Mouse (Mus musculus) limb, embryonic 11.5 days (tissue): ENCODE results near the gene Olfr317. TPM values are rescaled to one million over a fixed set of nuclear protein-coding genes. Genes with fewer than 3 reads are reported as not detected.
"Not testable (repeated sequence)": the region's sequence is repeated elsewhere in the genome, so short reads cannot be mapped to it uniquely, and the experiment has no call there.

Source experiments
- ATAC-seq: fragments of 200-750 bp; cut with Nextera tagmentation; 2 replicates; pipeline ENCODE4 v1.8.0; 2017; ENCODE audit warnings: low read depth; ENCODE audit not compliant: insufficient number of reproducible peaks, low FRiP score, low TSS enrichment
- DNase-seq: peaks from one replicate; pipeline ENCODE4 v3.0.0-alpha.2; 2015; ENCODE audit warnings: low spot score
- H3K27ac ChIP-seq: fragments of 300-500 bp; sonication (generic); replicated peaks from 2 replicates; pipeline ENCODE4 v1.5.1; 2014; ENCODE audit warnings: low read depth, mild to moderate bottlenecking, low read length
- H3K27me3 ChIP-seq: fragments of 300-500 bp; sonication (generic); 2 replicates; pipeline ENCODE4 v1.6.1; 2014; ENCODE audit warnings: mild to moderate bottlenecking, low read length, mixed read lengths; ENCODE audit not compliant: control insufficient read depth, insufficient read depth
- H3K36me3 ChIP-seq: fragments of 300-500 bp; sonication (generic); 2 replicates; pipeline ENCODE4 v1.6.1; 2014; ENCODE audit warnings: mild to moderate bottlenecking, low read length, moderate library complexity, mixed read lengths; ENCODE audit not compliant: control insufficient read depth, insufficient read depth
- H3K4me1 ChIP-seq: fragments of 300-500 bp; sonication (generic); 2 replicates; pipeline ENCODE4 v1.6.1; 2014; ENCODE audit warnings: low read length, mixed read lengths; ENCODE audit not compliant: control insufficient read depth, insufficient read depth
- H3K4me2 ChIP-seq: fragments of 300-500 bp; sonication (generic); 2 replicates; pipeline ENCODE4 v1.6.1; 2014; ENCODE audit warnings: low read depth, mild to moderate bottlenecking, moderate library complexity; ENCODE audit not compliant: severe bottlenecking
- H3K4me3 ChIP-seq: fragments of 300-500 bp; sonication (generic); 2 replicates; pipeline ENCODE4 v1.5.1; 2014; ENCODE audit warnings: low read depth, low read length
- H3K9ac ChIP-seq: fragments of 300-500 bp; sonication (generic); 2 replicates; pipeline ENCODE4 v1.6.1; 2014; ENCODE audit warnings: mild to moderate bottlenecking, low read length
- H3K9me3 ChIP-seq: fragments of 300-500 bp; sonication (generic); 2 replicates; pipeline ENCODE4 v1.6.1; 2016; ENCODE audit warnings: low read length; ENCODE audit not compliant: control insufficient read depth
- whole genome bisulfite sequencing: fragments of 180-500 bp; shearing (Covaris S2); extraction: QIAGEN DNeasy Blood & Tissue Kit; methylation state at CpG from one replicate; pipeline ENCODE4 v1.1.7; 2014; 5-methylcytosine and 5-hydroxymethylcytosine counted together
- polyA plus RNA-seq: library from polyadenylated mRNA; unstranded; fragments of >200 nt; fragmentation: Nextera tagmentation; extraction: Ambion mirVana; gene quantifications from 2 replicates; pipeline ENCODE4 v1.2.1, GENCODE M21; 2014

Gene Olfr317
- polyA plus RNA-seq, 1 experiment from 2014 or later: 0.07 TPM

DNA sequence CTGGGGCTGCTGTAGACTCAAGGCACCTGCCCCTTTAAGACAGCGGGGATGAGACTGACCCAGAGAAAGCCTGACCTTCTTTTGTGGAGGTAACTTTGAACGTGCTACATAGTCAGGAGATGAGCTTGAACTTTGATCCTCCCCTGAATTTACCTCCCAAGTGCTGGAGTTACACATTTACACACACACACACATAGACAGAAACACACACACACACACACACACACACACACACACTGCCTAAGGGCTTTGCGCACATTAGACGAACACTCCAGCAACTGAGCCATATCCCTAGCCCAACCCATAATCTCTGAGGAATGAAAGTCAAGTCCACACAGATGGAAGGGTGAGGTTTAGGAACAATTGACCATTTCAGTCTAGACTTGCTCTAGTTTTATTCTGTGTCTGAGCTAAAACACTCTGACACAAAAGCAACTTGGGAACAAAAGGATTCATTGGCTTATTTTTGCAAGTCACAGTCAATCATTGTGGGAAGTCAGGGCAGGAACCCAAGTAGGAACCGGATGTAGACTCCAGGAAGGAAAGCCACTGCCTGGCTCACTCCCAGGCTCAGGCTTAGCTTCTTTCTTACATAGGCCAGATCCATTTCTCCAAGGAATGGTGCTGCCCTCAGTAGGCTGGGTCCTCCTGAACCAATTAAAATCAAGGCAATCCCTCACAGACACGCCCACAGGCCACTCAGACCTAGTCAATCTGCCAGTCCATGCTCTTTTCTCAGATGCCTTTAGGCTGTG is 10.9 kb downstream of the Olfr317 start:
- H3K9me3 ChIP-seq, DNase-seq, H3K27ac ChIP-seq, H3K9ac ChIP-seq, H3K4me3 ChIP-seq, H3K4me1 ChIP-seq, H3K27me3 ChIP-seq, ATAC-seq, H3K4me2 ChIP-seq, H3K36me3 ChIP-seq: not testable (repeated sequence)
- WGBS: 92% methylated on average over 6 of the region's 6 CpGs

GRCm38 (mm10) chr11:58723914-58724313 is 15.1 kb downstream of the Olfr317 start, which contains the start of gene Olfr318:
Gene Olfr318, minus strand, starts transcription at chr11:58724014.
- DNase-seq (no peak), ATAC-seq (no peak)
- H3K27me3 ChIP-seq: no peaks in the 10 kb centered on the region
- H3K4me3 ChIP-seq: no peak within 1 kb of the TSS
- H3K9ac ChIP-seq: no peak within 1 kb of the TSS
- no peaks in the 10 kb centered on the region for H3K9me3 ChIP-seq
- no peak within 1 kb of the TSS for H3K27ac ChIP-seq
- H3K4me1 ChIP-seq: no peaks in the 10 kb centered on the region
- no peak within 1 kb of the TSS for H3K4me2 ChIP-seq
- H3K36me3 ChIP-seq: no peaks in the 10 kb centered on the region

- H3K9me3 ChIP-seq: no peaks in the 10 kb centered on the region
- H3K4me2 ChIP-seq: no peak overlapping the region
- H3K4me1 ChIP-seq: no peaks in the 10 kb centered on the region
- no peak for DNase-seq
- H3K36me3 ChIP-seq: no peaks in the 10 kb centered on the region
- no peak for ATAC-seq
- no peak overlapping the region for H3K27ac ChIP-seq
- H3K27me3 ChIP-seq: no peaks in the 10 kb centered on the region
- 82% methylated on average over 4 of the region's 4 CpGs for WGBS
- no peak overlapping the region for H3K9ac ChIP-seq
- no peak overlapping the region for H3K4me3 ChIP-seq
These were observed 19.3 kb downstream of the Olfr317 start for GRCm38 (mm10) chr11:58719701-58720100.

DNA sequence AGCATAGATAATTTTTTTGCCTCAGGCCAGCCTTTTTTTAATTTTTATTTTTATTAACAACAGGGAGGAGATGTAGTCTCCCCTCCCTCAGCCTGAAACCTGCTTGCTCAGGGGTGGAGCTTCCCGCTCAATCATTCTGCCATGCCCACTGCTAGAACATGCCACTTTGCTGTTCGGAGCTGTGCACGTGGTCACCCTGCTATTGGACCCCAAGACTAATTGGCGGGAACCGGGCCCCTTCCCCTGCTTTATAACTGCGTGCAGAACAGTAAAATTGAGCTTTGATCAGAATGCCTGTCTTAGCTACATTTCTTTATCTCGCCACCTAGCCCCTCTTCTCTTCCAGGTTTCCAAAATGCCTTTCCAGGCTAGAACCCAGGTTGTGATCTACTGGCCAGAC is 21.3 kb downstream of the Olfr317 start:
- not testable (repeated sequence) for H3K9me3 ChIP-seq, H3K36me3 ChIP-seq, DNase-seq, H3K4me1 ChIP-seq, ATAC-seq, H3K4me2 ChIP-seq, H3K9ac ChIP-seq, H3K27ac ChIP-seq, H3K4me3 ChIP-seq, H3K27me3 ChIP-seq
- WGBS: 88% methylated on average over 6 of the region's 7 CpGs

DNA sequence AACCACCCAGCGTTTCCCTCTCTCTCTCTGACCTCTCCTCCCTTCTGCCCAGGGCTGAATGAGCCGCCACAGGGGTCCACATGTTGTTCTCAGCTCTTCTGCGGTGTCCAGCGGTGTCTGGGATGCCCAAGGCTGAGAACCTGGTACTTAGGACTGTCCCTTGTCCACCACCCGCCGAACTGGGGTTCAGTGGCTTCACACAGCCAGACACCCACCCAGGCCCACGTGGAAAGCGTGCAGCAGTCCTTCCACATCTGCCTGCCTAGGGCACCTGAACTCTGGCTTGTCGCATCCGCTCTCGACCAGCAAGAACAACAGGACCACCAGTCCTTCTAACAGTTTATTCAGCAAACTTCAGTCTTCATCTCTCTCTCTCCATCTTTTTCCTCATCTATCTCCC is 29.9 kb downstream of the Olfr317 start:
- ATAC-seq: no peak
- no peaks in the 10 kb centered on the region for H3K4me1 ChIP-seq
- no peaks in the 10 kb centered on the region for H3K9me3 ChIP-seq
- H3K36me3 ChIP-seq: no peaks in the 10 kb centered on the region
- H3K9ac ChIP-seq: no peak overlapping the region
- no peak overlapping the region for H3K27ac ChIP-seq
- DNase-seq: no peak
- H3K27me3 ChIP-seq: no peaks in the 10 kb centered on the region
- no peak overlapping the region for H3K4me2 ChIP-seq
- H3K4me3 ChIP-seq: no peak overlapping the region
- 79% methylated on average over 11 of the region's 11 CpGs for WGBS

DNA sequence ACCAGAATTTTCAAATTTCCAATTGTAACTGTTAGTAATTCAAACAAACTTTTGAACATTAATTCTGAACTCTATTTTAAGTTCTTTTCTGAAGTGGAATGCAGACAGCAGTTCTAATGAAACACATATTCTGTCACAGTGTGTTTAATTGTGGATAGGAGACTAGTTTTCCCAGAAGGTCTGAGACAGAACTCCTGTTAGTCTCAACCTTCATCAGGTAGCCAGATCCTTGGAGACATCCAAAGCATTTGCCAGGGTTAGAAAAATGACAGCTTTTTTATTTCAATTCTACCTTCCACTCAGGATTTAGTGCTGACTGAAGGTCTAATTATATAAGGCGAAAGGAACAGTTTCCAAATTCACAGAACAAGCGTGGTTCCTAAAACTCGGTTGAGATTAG is 40.1 kb downstream of the Olfr317 start, which contains the start of gene Olfr319:
Gene Olfr319, plus strand, starts transcription at position 301 of the 400 bp plus-strand sequence.
- Histone ChIP-seq H3K27me3 (no peaks in the 10 kb centered on the region), H3K36me3 (no peaks in the 10 kb centered on the region), H3K9ac (no peak within 1 kb of the TSS), H3K4me1 (no peaks in the 10 kb centered on the region), H3K27ac (no peak within 1 kb of the TSS), H3K4me3 (no peak within 1 kb of the TSS), H3K4me2 (no peak within 1 kb of the TSS), H3K9me3 (no peaks in the 10 kb centered on the region)
- DNase-seq (no peak), ATAC-seq (no peak)
- WGBS: 87% methylated on average over 3 of the region's 3 CpGs

Other genes with a start within 250 kb of the Olfr317 start
- not detected in 2 replicates for gene Olfr332, start 246.7 kb downstream of the Olfr317 start, polyA plus RNA-seq
- not detected in 2 replicates for gene Olfr331, start 236.6 kb downstream of the Olfr317 start, polyA plus RNA-seq
- not detected in 2 replicates for gene Olfr330, start 204.4 kb downstream of the Olfr317 start, polyA plus RNA-seq
- gene Olfr329-ps, start 192.8 kb downstream of the Olfr317 start, polyA plus RNA-seq: not detected in 2 replicates
- 0.09 TPM in 1 of 2 replicates, not detected in the other for gene Olfr328, start 183.6 kb downstream of the Olfr317 start, polyA plus RNA-seq
- not detected in 2 replicates for gene Olfr224, start 168.7 kb downstream of the Olfr317 start, polyA plus RNA-seq
- not detected in 2 replicates for gene Olfr325, start 161.5 kb downstream of the Olfr317 start, polyA plus RNA-seq
- not detected in 2 replicates for gene Olfr324, start 144.1 kb downstream of the Olfr317 start, polyA plus RNA-seq
- gene 2210407C18Rik, start 123.1 kb downstream of the Olfr317 start, polyA plus RNA-seq: not detected in 2 replicates
- not detected in 2 replicates for gene Olfr323, start 108.7 kb downstream of the Olfr317 start, polyA plus RNA-seq
- gene Trim58, start 98.7 kb downstream of the Olfr317 start, polyA plus RNA-seq: 0.08 and 0.38 TPM in 2 replicates
- not detected in 2 replicates for gene Olfr322, start 80.4 kb downstream of the Olfr317 start, polyA plus RNA-seq
- not detected in 2 replicates for gene Olfr320, start 58.1 kb downstream of the Olfr317 start, polyA plus RNA-seq
- not detected in 2 replicates for gene Olfr319, start 40.0 kb downstream of the Olfr317 start, polyA plus RNA-seq
- gene Olfr318, start 15.2 kb downstream of the Olfr317 start, polyA plus RNA-seq: not detected in 2 replicates
- gene Olfr316, start 13.5 kb upstream of the Olfr317 start, polyA plus RNA-seq: not detected in 2 replicates
- not detected in 2 replicates for gene Olfr315, start 34.0 kb upstream of the Olfr317 start, polyA plus RNA-seq
- gene Olfr314, start 43.7 kb upstream of the Olfr317 start, polyA plus RNA-seq: not detected in 2 replicates
- not detected in 2 replicates for gene Fam183b, start 62.7 kb upstream of the Olfr317 start, polyA plus RNA-seq
- not detected in 2 replicates for gene Olfr313, start 75.8 kb upstream of the Olfr317 start, polyA plus RNA-seq
- not detected in 2 replicates for gene Olfr312, start 90.0 kb upstream of the Olfr317 start, polyA plus RNA-seq
- gene Olfr311, start 100.0 kb upstream of the Olfr317 start, polyA plus RNA-seq: not detected in 2 replicates
- 12.0 and 15.2 TPM in 2 replicates for gene Gm12258, start 107.9 kb upstream of the Olfr317 start, polyA plus RNA-seq
- gene 2810021J22Rik, start 128.0 kb upstream of the Olfr317 start, polyA plus RNA-seq: 9.4 and 10.4 TPM in 2 replicates
- gene Zfp39, start 165.0 kb upstream of the Olfr317 start, polyA plus RNA-seq: 8.7 and 11.1 TPM in 2 replicates
- gene Btnl10, start 178.7 kb upstream of the Olfr317 start, polyA plus RNA-seq: not detected in 2 replicates
- 269 and 275 TPM in 2 replicates for gene Rnf187, start 199.7 kb upstream of the Olfr317 start, polyA plus RNA-seq
- 8.8 and 11.1 TPM in 2 replicates for gene Hist3h2ba, start 209.7 kb upstream of the Olfr317 start, polyA plus RNA-seq
- gene Hist3h2a, start 215.5 kb upstream of the Olfr317 start, polyA plus RNA-seq: 17.9 and 19.2 TPM in 2 replicates
- 0.25 and 0.27 TPM in 2 replicates for gene Trim17, start 215.5 kb upstream of the Olfr317 start, polyA plus RNA-seq
- gene Trim11, start 238.9 kb upstream of the Olfr317 start, polyA plus RNA-seq: 19.0 and 20.5 TPM in 2 replicates